Mouse (Mus musculus) neural tube, embryonic 12.5 days (tissue): ENCODE measurements around the gene Dkkl1. TPM values are rescaled to one million over a fixed set of nuclear protein-coding genes. Genes with fewer than 3 reads are reported as not detected.
A peak's percentile ranks its signal among the peaks of the same experiment; 100 is the strongest.
"Not testable (repeated sequence)": the region's sequence is repeated elsewhere in the genome, so short reads cannot be mapped to it uniquely, and the experiment has no call there.

Experiments
- ATAC-seq: fragments of 200-750 bp; cut with Nextera tagmentation; 2 replicates; pipeline ENCODE4 v1.8.0; 2017; ENCODE audit warnings: low read depth, mild to moderate bottlenecking, moderate TSS enrichment, moderate library complexity; ENCODE audit not compliant: low FRiP score
- H3K27ac ChIP-seq: fragments of 300-500 bp; sonication (generic); 2 replicates; pipeline ENCODE4 v1.5.1; 2016
- H3K27me3 ChIP-seq: fragments of 300-500 bp; sonication (generic); replicated peaks from 2 replicates; pipeline ENCODE4 v1.6.1; 2016; ENCODE audit warnings: mild to moderate bottlenecking
- H3K36me3 ChIP-seq: fragments of 300-500 bp; sonication (generic); 2 replicates; pipeline ENCODE4 v1.6.1; 2016; ENCODE audit warnings: mild to moderate bottlenecking
- H3K4me1 ChIP-seq: fragments of 300-500 bp; sonication (generic); 2 replicates; pipeline ENCODE4 v1.6.1; 2016
- H3K4me2 ChIP-seq: fragments of 300-500 bp; sonication (generic); replicated peaks from 2 replicates; pipeline ENCODE4 v1.6.1; 2016; ENCODE audit warnings: mild to moderate bottlenecking
- H3K4me3 ChIP-seq: fragments of 300-500 bp; sonication (generic); 2 replicates; pipeline ENCODE4 v1.5.1; 2016
- H3K9ac ChIP-seq: fragments of 300-500 bp; sonication (generic); 2 replicates; pipeline ENCODE4 v1.6.1; 2016; ENCODE audit warnings: mild to moderate bottlenecking
- H3K9me3 ChIP-seq: fragments of 300-500 bp; sonication (generic); 2 replicates; pipeline ENCODE4 v1.6.1; 2016; ENCODE audit warnings: mild to moderate bottlenecking
- WGBS: fragments of 180-500 bp; shearing (Covaris S2); methylation state at CpG from one replicate; pipeline ENCODE4 v1.1.7; 2016; 5-methylcytosine and 5-hydroxymethylcytosine counted together
- polyA plus RNA-seq: library from polyadenylated mRNA; unstranded; fragments of >200 nt; fragmentation: Nextera tagmentation; extraction: Ambion mirVana; gene quantifications from 2 replicates; pipeline ENCODE4 v1.2.1, GENCODE M21; 2016

Dkkl1 gene
- 7.5 and 7.6 TPM in 2 replicates for polyA plus RNA-seq

GRCm38 (mm10) chr7:45211851-45212251 lies at the start of gene Dkkl1:
Gene Dkkl1 (minus strand): TSS chr7:45212147.
- Histone ChIP-seq H3K9ac (no peak within 1 kb of the TSS), H3K9me3 (no peaks in the 10 kb centered on the region), H3K27ac (no peak within 1 kb of the TSS), H3K4me1 (peaks cover 8% of the 10 kb centered on the region), H3K4me2 (peak within 1 kb of the TSS; percentile 34), H3K36me3 (no peaks in the 10 kb centered on the region), H3K4me3 (0 out of 2 replicates have a peak within 1 kb of the TSS, but pooled peaks have one; percentile 9), H3K27me3 (peaks cover 28% of the 10 kb centered on the region)
- ATAC-seq: no peak
- WGBS: 5% methylated on average over 17 of the region's 17 CpGs

GRCm38 (mm10) chr7:45259281-45259680 lies 47.3 kb upstream of the Dkkl1 start:
- H3K4me1 ChIP-seq: no peaks in the 10 kb centered on the region
- H3K4me3 ChIP-seq: no peak overlapping the region
- H3K9ac ChIP-seq: no peak overlapping the region
- H3K9me3 ChIP-seq: no peaks in the 10 kb centered on the region
- no peak for ATAC-seq
- H3K36me3 ChIP-seq: no peaks in the 10 kb centered on the region
- 83% methylated on average over 8 of the region's 8 CpGs for WGBS
- no peaks in the 10 kb centered on the region for H3K27me3 ChIP-seq
- no peak overlapping the region for H3K27ac ChIP-seq
- no peak overlapping the region for H3K4me2 ChIP-seq

- Histone ChIP-seq H3K36me3 (no peaks in the 10 kb centered on the region), H3K27ac (no peak overlapping the region), H3K9me3 (no peaks in the 10 kb centered on the region), H3K9ac (no peak overlapping the region), H3K4me3 (no peak overlapping the region), H3K27me3 (no peaks in the 10 kb centered on the region), H3K4me2 (no peak overlapping the region), H3K4me1 (no peaks in the 10 kb centered on the region)
- WGBS: 63% methylated on average over 11 of the region's 11 CpGs
- ATAC-seq: no peak
Observed at GRCm38 (mm10) chr7:45257063-45257840, 45.3 kb upstream of the Dkkl1 start.

- not testable (repeated sequence) for H3K4me1 ChIP-seq, H3K4me2 ChIP-seq, H3K27me3 ChIP-seq, H3K36me3 ChIP-seq, H3K27ac ChIP-seq, ATAC-seq, H3K9ac ChIP-seq, H3K9me3 ChIP-seq, H3K4me3 ChIP-seq
- WGBS: 84% methylated on average over 5 of the region's 7 CpGs
Observed at GRCm38 (mm10) chr7:45255822-45256221, 43.9 kb upstream of the Dkkl1 start.

GRCm38 (mm10) chr7:45253806-45254205 lies 41.9 kb upstream of the Dkkl1 start:
- no peaks in the 10 kb centered on the region for H3K27me3 ChIP-seq
- no peaks in the 10 kb centered on the region for H3K4me1 ChIP-seq
- no peak for ATAC-seq
- H3K4me2 ChIP-seq: no peak overlapping the region
- H3K4me3 ChIP-seq: no peak overlapping the region
- H3K36me3 ChIP-seq: no peaks in the 10 kb centered on the region
- WGBS: 90% methylated on average over 8 of the region's 8 CpGs
- H3K27ac ChIP-seq: no peak overlapping the region
- H3K9ac ChIP-seq: no peak overlapping the region
- H3K9me3 ChIP-seq: no peaks in the 10 kb centered on the region

- Histone ChIP-seq H3K27ac (no peak overlapping the region), H3K4me3 (no peak overlapping the region), H3K4me1 (no peaks in the 10 kb centered on the region), H3K27me3 (no peaks in the 10 kb centered on the region), H3K4me2 (no peak overlapping the region), H3K9ac (no peak overlapping the region), H3K9me3 (no peaks in the 10 kb centered on the region), H3K36me3 (no peaks in the 10 kb centered on the region)
- ATAC-seq: no peak
- WGBS: 37% methylated on average over 3 of the region's 3 CpGs
Observed at GRCm38 (mm10) chr7:45247666-45248065, 35.7 kb upstream of the Dkkl1 start.

- Histone ChIP-seq H3K27me3 (peaks cover 37% of the 10 kb centered on the region), H3K9me3 (no peaks in the 10 kb centered on the region), H3K4me2 (peak overlapping the region; percentile 62), H3K9ac (no peak overlapping the region), H3K27ac (no peak overlapping the region), H3K4me1 (peaks cover 8% of the 10 kb centered on the region), H3K4me3 (no peak overlapping the region), H3K36me3 (no peaks in the 10 kb centered on the region)
- 82% methylated on average over 6 of the region's 6 CpGs for WGBS
- ATAC-seq: no peak
Observed at GRCm38 (mm10) chr7:45241389-45241749, 29.4 kb upstream of the Dkkl1 start.

- H3K27ac ChIP-seq: no peak within 1 kb of the TSS
- H3K4me2 ChIP-seq: peak within 1 kb of the TSS; percentile 62
- no peaks in the 10 kb centered on the region for H3K9me3 ChIP-seq
- peak within 1 kb of the TSS; percentile 31 for H3K4me3 ChIP-seq
- H3K36me3 ChIP-seq: no peaks in the 10 kb centered on the region
- WGBS: 8% methylated on average over 51 of the region's 53 CpGs
- ATAC-seq: no peak
- peak within 1 kb of the TSS; percentile 44 for H3K9ac ChIP-seq
- H3K4me1 ChIP-seq: peaks cover 8% of the 10 kb centered on the region
- peaks cover 41% of the 10 kb centered on the region for H3K27me3 ChIP-seq
Observed at GRCm38 (mm10) chr7:45240633-45241388, 28.9 kb upstream of the Dkkl1 start, which contains the start of gene Slc6a16. Gene Slc6a16 (plus strand): TSS chr7:45241085.

GRCm38 (mm10) chr7:45240109-45240508 lies 28.2 kb upstream of the Dkkl1 start:
- Histone ChIP-seq H3K27ac (no peak overlapping the region), H3K9ac (no peak overlapping the region), H3K4me1 (peaks cover 8% of the 10 kb centered on the region), H3K4me3 (no peak overlapping the region), H3K4me2 (peak overlapping the region; percentile 62; the same call in 1 of the 2 replicates), H3K36me3 (no peaks in the 10 kb centered on the region), H3K27me3 (peaks cover 45% of the 10 kb centered on the region), H3K9me3 (no peaks in the 10 kb centered on the region)
- 82% methylated on average over 7 of the region's 7 CpGs for WGBS
- no peak for ATAC-seq

GRCm38 (mm10) chr7:45238723-45239496 lies 27.0 kb upstream of the Dkkl1 start, which contains the start of gene Cd37:
Gene Cd37 (minus strand): TSS chr7:45239115.
- H3K4me3 ChIP-seq: no peak within 1 kb of the TSS
- 36% methylated on average over 20 of the region's 20 CpGs for WGBS
- no peak within 1 kb of the TSS for H3K27ac ChIP-seq
- H3K36me3 ChIP-seq: no peaks in the 10 kb centered on the region
- peaks cover 45% of the 10 kb centered on the region for H3K27me3 ChIP-seq
- no peak for ATAC-seq
- H3K4me1 ChIP-seq: peaks cover 17% of the 10 kb centered on the region
- no peak within 1 kb of the TSS for H3K9ac ChIP-seq
- H3K9me3 ChIP-seq: no peaks in the 10 kb centered on the region
- no peak within 1 kb of the TSS for H3K4me2 ChIP-seq

- no peak overlapping the region for H3K27ac ChIP-seq
- no peak for ATAC-seq
- peaks cover 22% of the 10 kb centered on the region for H3K4me1 ChIP-seq
- H3K4me2 ChIP-seq: no peak overlapping the region
- no peak overlapping the region for H3K9ac ChIP-seq
- H3K27me3 ChIP-seq: peaks cover 45% of the 10 kb centered on the region
- 76% methylated on average over 17 of the region's 17 CpGs for WGBS
- H3K4me3 ChIP-seq: no peak overlapping the region
- H3K36me3 ChIP-seq: peaks cover under 1% of the 10 kb centered on the region; the same call in 1 of the 2 replicates
- no peaks in the 10 kb centered on the region for H3K9me3 ChIP-seq
Observed at GRCm38 (mm10) chr7:45237747-45238699, 26.1 kb upstream of the Dkkl1 start.
